Mouse (Mus musculus) embryonic facial prominence, embryonic 15.5 days (tissue): ENCODE data around the gene Plpp4. TPM values are rescaled to one million over a fixed set of nuclear protein-coding genes. Genes with fewer than 3 reads are reported as not detected.

ENCODE experiments used
- ATAC-seq: fragments of 200-750 bp; cut with Nextera tagmentation; 2 replicates; pipeline ENCODE4 v1.8.0; 2017; ENCODE audit warnings: low read depth, moderate TSS enrichment; ENCODE audit not compliant: insufficient number of reproducible peaks, low FRiP score, low TSS enrichment
- H3K27ac ChIP-seq: fragments of 300-500 bp; sonication (generic); replicated peaks from 2 replicates; pipeline ENCODE4 v1.5.1; 2015; ENCODE audit warnings: mild to moderate bottlenecking, inconsistent platforms
- H3K27me3 ChIP-seq: fragments of 300-500 bp; sonication (generic); 2 replicates; pipeline ENCODE4 v1.6.1; 2015; ENCODE audit warnings: inconsistent platforms
- H3K36me3 ChIP-seq: fragments of 300-500 bp; sonication (generic); 2 replicates; pipeline ENCODE4 v1.6.1; 2015; ENCODE audit warnings: mild to moderate bottlenecking, inconsistent platforms
- H3K4me1 ChIP-seq: fragments of 300-500 bp; sonication (generic); 2 replicates; pipeline ENCODE4 v1.6.1; 2015; ENCODE audit warnings: inconsistent platforms
- H3K4me2 ChIP-seq: fragments of 300-500 bp; sonication (generic); replicated peaks from 2 replicates; pipeline ENCODE4 v1.6.1; 2015; ENCODE audit warnings: mild to moderate bottlenecking, inconsistent platforms
- H3K4me3 ChIP-seq: fragments of 300-500 bp; sonication (generic); replicated peaks from 2 replicates; pipeline ENCODE4 v1.5.1; 2015; ENCODE audit warnings: mild to moderate bottlenecking, inconsistent platforms
- H3K9ac ChIP-seq: fragments of 300-500 bp; sonication (generic); 2 replicates; pipeline ENCODE4 v1.6.1; 2015; ENCODE audit warnings: inconsistent platforms
- H3K9me3 ChIP-seq: fragments of 300-500 bp; sonication (generic); replicated peaks from 2 replicates; pipeline ENCODE4 v1.6.1; 2016; ENCODE audit warnings: inconsistent platforms
- WGBS: fragments of 180-500 bp; shearing (Covaris S2); methylation state at CpG from one replicate; pipeline ENCODE4 v1.1.7; 2015; 5-methylcytosine and 5-hydroxymethylcytosine counted together
- polyA plus RNA-seq: library from polyadenylated mRNA; unstranded; fragments of >200 nt; fragmentation: Nextera tagmentation; extraction: Ambion mirVana; gene quantifications from 2 replicates; pipeline ENCODE4 v1.2.1, GENCODE M21; 2015

Gene Plpp4
- polyA plus RNA-seq, result 0.56 and 0.76 TPM in 2 replicates

GRCm38 (mm10) chr7:129256621-129257373, at the start of gene Plpp4:
Gene Plpp4, plus strand, starts transcription at chr7:129257031.
- H3K9me3 ChIP-seq, result no peaks in the 10 kb centered on the region
- peaks cover 16% of the 10 kb centered on the region for H3K4me1 ChIP-seq
- no peak within 1 kb of the TSS for H3K27ac ChIP-seq
- peaks cover 41% of the 10 kb centered on the region for H3K27me3 ChIP-seq
- H3K36me3 ChIP-seq, result no peaks in the 10 kb centered on the region
- 0 out of 2 replicates have a peak within 1 kb of the TSS, but pooled peaks have one; percentile 5 for H3K9ac ChIP-seq
- peak within 1 kb of the TSS; percentile 42 for H3K4me3 ChIP-seq
- ATAC-seq, result no peak; the same call in 1 of the 2 replicates
- under 1% methylated on average over 65 of the region's 66 CpGs for WGBS
- H3K4me2 ChIP-seq, result peak within 1 kb of the TSS; percentile 86

GRCm38 (mm10) chr7:129215926-129216543, 40.8 kb upstream of the Plpp4 start:
- Histone ChIP-seq H3K4me1 (no peaks in the 10 kb centered on the region), H3K27ac (no peak overlapping the region), H3K27me3 (no peaks in the 10 kb centered on the region), H3K36me3 (no peaks in the 10 kb centered on the region), H3K4me2 (no peak overlapping the region), H3K4me3 (no peak overlapping the region), H3K9ac (no peak overlapping the region), H3K9me3 (no peaks in the 10 kb centered on the region)
- 87% methylated on average over 10 of the region's 10 CpGs for WGBS
- ATAC-seq, result no peak

- Histone ChIP-seq H3K36me3 (no peaks in the 10 kb centered on the region), H3K9ac (no peak overlapping the region), H3K4me1 (no peaks in the 10 kb centered on the region), H3K9me3 (no peaks in the 10 kb centered on the region), H3K4me2 (no peak overlapping the region), H3K27ac (no peak overlapping the region), H3K27me3 (no peaks in the 10 kb centered on the region), H3K4me3 (no peak overlapping the region)
- 84% methylated on average over 10 of the region's 10 CpGs for WGBS
- no peak for ATAC-seq
Measured at GRCm38 (mm10) chr7:129216547-129217195, 40.2 kb upstream of the Plpp4 start.

GRCm38 (mm10) chr7:129220948-129221347, 35.9 kb upstream of the Plpp4 start:
- no peak overlapping the region for H3K4me2 ChIP-seq
- no peaks in the 10 kb centered on the region for H3K9me3 ChIP-seq
- H3K27ac ChIP-seq, result no peak overlapping the region
- no peaks in the 10 kb centered on the region for H3K27me3 ChIP-seq
- H3K4me3 ChIP-seq, result no peak overlapping the region
- no peaks in the 10 kb centered on the region for H3K4me1 ChIP-seq
- 51% methylated on average over 9 of the region's 9 CpGs for WGBS
- H3K9ac ChIP-seq, result no peak overlapping the region
- no peaks in the 10 kb centered on the region for H3K36me3 ChIP-seq
- ATAC-seq, result no peak

- WGBS, result 89% methylated on average over 3 of the region's 3 CpGs
- Histone ChIP-seq H3K4me2 (no peak overlapping the region), H3K4me1 (no peaks in the 10 kb centered on the region), H3K9ac (no peak overlapping the region), H3K27me3 (no peaks in the 10 kb centered on the region), H3K9me3 (no peaks in the 10 kb centered on the region), H3K27ac (no peak overlapping the region), H3K4me3 (no peak overlapping the region), H3K36me3 (no peaks in the 10 kb centered on the region)
- ATAC-seq, result no peak
Measured at GRCm38 (mm10) chr7:129221649-129222048, 35.2 kb upstream of the Plpp4 start.

GRCm38 (mm10) chr7:129235410-129235809, 21.4 kb upstream of the Plpp4 start:
- H3K36me3 ChIP-seq, result no peaks in the 10 kb centered on the region
- no peak overlapping the region for H3K9ac ChIP-seq
- H3K9me3 ChIP-seq, result no peaks in the 10 kb centered on the region
- no peaks in the 10 kb centered on the region for H3K4me1 ChIP-seq
- 49% methylated on average over 2 of the region's 2 CpGs for WGBS
- H3K27me3 ChIP-seq, result no peaks in the 10 kb centered on the region
- no peak for ATAC-seq
- H3K27ac ChIP-seq, result no peak overlapping the region
- H3K4me2 ChIP-seq, result no peak overlapping the region
- H3K4me3 ChIP-seq, result no peak overlapping the region

GRCm38 (mm10) chr7:129235995-129236394, 20.8 kb upstream of the Plpp4 start:
- H3K9ac ChIP-seq, result no peak overlapping the region
- ATAC-seq, result no peak
- no peaks in the 10 kb centered on the region for H3K36me3 ChIP-seq
- H3K4me3 ChIP-seq, result no peak overlapping the region
- 64% methylated on average over 5 of the region's 5 CpGs for WGBS
- H3K4me1 ChIP-seq, result no peaks in the 10 kb centered on the region
- H3K27me3 ChIP-seq, result no peaks in the 10 kb centered on the region
- H3K4me2 ChIP-seq, result no peak overlapping the region
- no peak overlapping the region for H3K27ac ChIP-seq
- H3K9me3 ChIP-seq, result no peaks in the 10 kb centered on the region

GRCm38 (mm10) chr7:129250981-129251380, 5.8 kb upstream of the Plpp4 start:
- no peak for ATAC-seq
- no peak overlapping the region for H3K4me2 ChIP-seq
- no peak overlapping the region for H3K4me3 ChIP-seq
- no peak overlapping the region for H3K27ac ChIP-seq
- H3K27me3 ChIP-seq, result peaks cover 19% of the 10 kb centered on the region
- no peak overlapping the region for H3K9ac ChIP-seq
- H3K36me3 ChIP-seq, result no peaks in the 10 kb centered on the region
- H3K9me3 ChIP-seq, result no peaks in the 10 kb centered on the region
- H3K4me1 ChIP-seq, result no peaks in the 10 kb centered on the region

GRCm38 (mm10) chr7:129253406-129253805, 3.4 kb upstream of the Plpp4 start:
- Histone ChIP-seq H3K9me3 (no peaks in the 10 kb centered on the region), H3K4me3 (no peak overlapping the region), H3K27me3 (peaks cover 43% of the 10 kb centered on the region), H3K9ac (no peak overlapping the region), H3K4me1 (peaks cover 16% of the 10 kb centered on the region), H3K36me3 (no peaks in the 10 kb centered on the region), H3K27ac (no peak overlapping the region), H3K4me2 (no peak overlapping the region)
- ATAC-seq, result no peak
- WGBS, result 82% methylated on average over 6 of the region's 6 CpGs

GRCm38 (mm10) chr7:129254126-129254525, 2.7 kb upstream of the Plpp4 start:
- H3K27me3 ChIP-seq, result peaks cover 44% of the 10 kb centered on the region
- peaks cover 16% of the 10 kb centered on the region for H3K4me1 ChIP-seq
- H3K4me2 ChIP-seq, result no peak overlapping the region
- no peak overlapping the region for H3K4me3 ChIP-seq
- no peak for ATAC-seq
- no peaks in the 10 kb centered on the region for H3K36me3 ChIP-seq
- H3K9me3 ChIP-seq, result no peaks in the 10 kb centered on the region
- H3K9ac ChIP-seq, result no peak overlapping the region
- no peak overlapping the region for H3K27ac ChIP-seq
- 70% methylated on average over 1 of the region's 1 CpGs for WGBS

GRCm38 (mm10) chr7:129255406-129255805, 1.4 kb upstream of the Plpp4 start:
- Histone ChIP-seq H3K4me1 (peaks cover 16% of the 10 kb centered on the region), H3K27me3 (peaks cover 44% of the 10 kb centered on the region), H3K4me2 (no peak overlapping the region), H3K9me3 (no peaks in the 10 kb centered on the region), H3K36me3 (no peaks in the 10 kb centered on the region), H3K27ac (no peak overlapping the region), H3K4me3 (no peak overlapping the region), H3K9ac (no peak overlapping the region)
- WGBS, result 90% methylated on average over 6 of the region's 6 CpGs
- no peak for ATAC-seq
